Mouse (Mus musculus) neural tube, embryonic 11.5 days (tissue): Measurements from ENCODE around the gene Fem1b. TPM values are rescaled to one million over a fixed set of nuclear protein-coding genes. Genes with fewer than 3 reads are reported as not detected.

ENCODE experiments used
- ATAC-seq: fragments of 200-750 bp; cut with Nextera tagmentation; 2 replicates; pipeline ENCODE4 v1.8.0; 2017; ENCODE audit warnings: moderate number of reproducible peaks, mild to moderate bottlenecking, moderate TSS enrichment, moderate library complexity; ENCODE audit not compliant: insufficient read depth, low FRiP score, low TSS enrichment
- DNase-seq: peaks from one replicate; pipeline ENCODE4 v3.0.0-alpha.2; 2015; ENCODE audit warnings: low spot score
- H3K27ac ChIP-seq: fragments of 300-500 bp; sonication (generic); 2 replicates; pipeline ENCODE4 v1.5.1; 2014; ENCODE audit warnings: low read depth, mild to moderate bottlenecking, low read length
- H3K27me3 ChIP-seq: fragments of 300-500 bp; sonication (generic); 2 replicates; pipeline ENCODE4 v1.6.1; 2014; ENCODE audit warnings: mild to moderate bottlenecking, low read length, mixed read lengths; ENCODE audit not compliant: control insufficient read depth, insufficient read depth
- H3K36me3 ChIP-seq: fragments of 300-500 bp; sonication (generic); 2 replicates; pipeline ENCODE4 v1.6.1; 2014; ENCODE audit warnings: mild to moderate bottlenecking, low read length, moderate library complexity, mixed read lengths; ENCODE audit not compliant: control insufficient read depth, insufficient read depth
- H3K4me1 ChIP-seq: fragments of 300-500 bp; sonication (generic); 2 replicates; pipeline ENCODE4 v1.6.1; 2014; ENCODE audit warnings: low read length, mixed read lengths; ENCODE audit not compliant: control insufficient read depth, insufficient read depth
- H3K4me2 ChIP-seq: fragments of 300-500 bp; sonication (generic); 2 replicates; pipeline ENCODE4 v1.6.1; 2014; ENCODE audit warnings: low read depth, mild to moderate bottlenecking, moderate library complexity
- H3K4me3 ChIP-seq: fragments of 300-500 bp; sonication (generic); 2 replicates; pipeline ENCODE4 v1.5.1; 2014; ENCODE audit warnings: low read depth, low read length
- H3K9ac ChIP-seq: fragments of 300-500 bp; sonication (generic); 2 replicates; pipeline ENCODE4 v1.6.1; 2014; ENCODE audit warnings: mild to moderate bottlenecking, low read length
- H3K9me3 ChIP-seq: fragments of 300-500 bp; sonication (generic); 2 replicates; pipeline ENCODE4 v1.6.1; 2016; ENCODE audit warnings: low read length; ENCODE audit not compliant: control insufficient read depth
- WGBS: fragments of 180-500 bp; shearing (Covaris S2); extraction: QIAGEN DNeasy Blood & Tissue Kit; methylation state at CpG from one replicate; pipeline ENCODE4 v1.1.7; 2014; 5-methylcytosine and 5-hydroxymethylcytosine counted together
- polyA plus RNA-seq: library from polyadenylated mRNA; unstranded; fragments of >200 nt; fragmentation: Nextera tagmentation; extraction: Ambion mirVana; gene quantifications from 2 replicates; pipeline ENCODE4 v1.2.1, GENCODE M21; 2014

Gene Fem1b
- polyA plus RNA-seq, 1 experiment from 2014 or later: 59.3 TPM

GRCm38 (mm10) chr9:62835705-62836446 lies 24.1 kb upstream of the Fem1b start:
- no peak for DNase-seq
- no peaks in the 10 kb centered on the region for H3K9me3 ChIP-seq
- no peak overlapping the region for H3K9ac ChIP-seq
- H3K27ac ChIP-seq: no peak overlapping the region
- 64% methylated on average over 4 of the region's 4 CpGs for WGBS
- H3K4me2 ChIP-seq: no peak overlapping the region
- peaks cover 3% of the 10 kb centered on the region; the same call in 1 of the 2 replicates for H3K4me1 ChIP-seq
- no peaks in the 10 kb centered on the region for H3K27me3 ChIP-seq
- ATAC-seq: no peak
- no peaks in the 10 kb centered on the region for H3K36me3 ChIP-seq
- H3K4me3 ChIP-seq: no peak overlapping the region

DNA sequence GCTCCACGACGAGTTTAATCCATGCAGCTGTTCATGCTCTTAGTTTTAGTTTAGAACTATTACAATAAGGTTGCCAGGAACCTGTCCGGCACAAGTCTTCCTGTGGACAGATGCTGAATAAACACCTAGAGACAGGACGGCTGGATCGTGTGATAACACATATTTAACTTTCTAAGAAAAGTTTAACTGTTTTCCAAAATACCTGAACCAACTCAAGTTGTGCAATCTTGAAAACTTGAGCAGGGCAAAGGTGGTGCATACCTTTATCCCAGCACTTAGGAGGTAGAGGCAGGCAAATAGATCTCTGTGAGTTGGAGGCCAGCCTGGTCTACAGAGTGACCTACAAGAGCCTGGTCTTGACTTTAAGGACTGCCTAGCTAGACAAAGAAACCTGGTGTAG lies 23.2 kb upstream of the Fem1b start:
- DNase-seq (no peak), ATAC-seq (no peak)
- H3K9ac ChIP-seq: no peak overlapping the region
- H3K27ac ChIP-seq: no peak overlapping the region
- no peak overlapping the region for H3K4me2 ChIP-seq
- no peaks in the 10 kb centered on the region for H3K9me3 ChIP-seq
- no peaks in the 10 kb centered on the region for H3K36me3 ChIP-seq
- H3K4me1 ChIP-seq: peaks cover 3% of the 10 kb centered on the region; the same call in 1 of the 2 replicates
- 83% methylated on average over 5 of the region's 5 CpGs for WGBS
- no peaks in the 10 kb centered on the region for H3K27me3 ChIP-seq
- no peak overlapping the region for H3K4me3 ChIP-seq

DNA sequence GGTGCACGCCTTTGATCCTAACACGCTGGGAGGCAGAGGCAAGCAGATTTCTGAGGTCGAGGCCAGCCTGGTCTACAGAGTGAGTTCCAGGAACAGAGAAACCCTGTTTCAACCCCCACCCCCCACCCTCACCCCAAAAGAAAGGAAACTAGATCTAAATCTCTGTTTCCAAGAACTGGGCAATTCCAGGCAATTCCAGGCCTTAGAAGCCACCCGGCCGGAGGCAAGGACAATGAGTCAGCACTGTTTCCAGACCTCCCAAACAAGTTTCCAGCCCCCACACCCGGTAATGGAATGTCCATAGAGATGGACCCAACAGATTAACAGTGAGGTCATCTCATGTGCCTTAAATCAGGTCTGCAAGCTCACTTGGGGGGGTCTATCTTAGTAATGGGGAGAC lies 18.1 kb upstream of the Fem1b start:
- WGBS: 81% methylated on average over 6 of the region's 6 CpGs
- Histone ChIP-seq H3K27me3 (no peaks in the 10 kb centered on the region), H3K4me3 (no peak overlapping the region), H3K4me2 (no peak overlapping the region), H3K4me1 (peaks cover 4% of the 10 kb centered on the region; the same call in 1 of the 2 replicates), H3K9me3 (no peaks in the 10 kb centered on the region), H3K9ac (no peak overlapping the region), H3K27ac (no peak overlapping the region), H3K36me3 (no peaks in the 10 kb centered on the region)
- DNase-seq (no peak), ATAC-seq (no peak)

GRCm38 (mm10) chr9:62828662-62829086 lies 16.9 kb upstream of the Fem1b start:
- no peak overlapping the region; the same call in 1 of the 2 replicates for H3K9ac ChIP-seq

GRCm38 (mm10) chr9:62827939-62828652 lies 16.4 kb upstream of the Fem1b start:
- DNase-seq (peak; percentile 33), ATAC-seq (no peak)
- 10% methylated on average over 24 of the region's 24 CpGs for WGBS
- Histone ChIP-seq H3K36me3 (no peaks in the 10 kb centered on the region), H3K27me3 (no peaks in the 10 kb centered on the region), H3K9me3 (no peaks in the 10 kb centered on the region), H3K9ac (peak overlapping the region; percentile 11; the same call in 1 of the 2 replicates), H3K4me2 (peak overlapping the region; percentile 33), H3K27ac (no peak overlapping the region; the same call in 1 of the 2 replicates), H3K4me3 (no peak overlapping the region), H3K4me1 (peaks cover 4% of the 10 kb centered on the region; the same call in 1 of the 2 replicates)

More at GRCm38 (mm10) chr9:62828662-62829086, 16.9 kb upstream of the Fem1b start:
- Histone ChIP-seq H3K4me1 (peaks cover 4% of the 10 kb centered on the region; the same call in 1 of the 2 replicates), H3K27me3 (no peaks in the 10 kb centered on the region), H3K9me3 (no peaks in the 10 kb centered on the region), H3K4me3 (no peak overlapping the region), H3K4me2 (peak overlapping the region; percentile 33), H3K27ac (no peak overlapping the region; the same call in 1 of the 2 replicates), H3K36me3 (no peaks in the 10 kb centered on the region)
- ATAC-seq: peak; percentile 91
- under 1% methylated on average over 23 of the region's 23 CpGs for WGBS
- DNase-seq: peak; percentile 98

DNA sequence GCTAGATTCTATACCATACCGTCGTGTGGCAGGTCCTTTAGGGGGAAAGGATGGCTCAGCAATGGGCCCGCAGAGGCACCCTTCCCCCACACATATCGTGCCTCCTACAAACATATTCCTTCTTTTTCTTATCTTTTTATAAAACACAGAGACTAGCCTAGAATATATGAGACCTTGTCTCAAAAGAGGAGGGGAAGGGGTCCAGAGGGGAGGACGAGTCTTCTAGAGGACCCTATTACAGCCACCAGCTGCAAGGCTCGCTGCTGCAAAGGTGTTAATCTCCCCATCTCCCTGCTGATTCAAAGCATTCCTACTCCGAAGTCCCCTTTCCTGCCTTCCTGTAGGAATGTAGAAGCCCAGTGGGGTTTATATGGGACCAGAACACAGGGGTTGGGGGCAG lies 14.7 kb upstream of the Fem1b start:
- H3K27ac ChIP-seq: peak overlapping the region; percentile 42; the same call in 1 of the 2 replicates
- H3K9ac ChIP-seq: no peak overlapping the region
- H3K9me3 ChIP-seq: no peaks in the 10 kb centered on the region
- ATAC-seq (no peak), DNase-seq (no peak)
- 10% methylated on average over 7 of the region's 7 CpGs for WGBS
- H3K36me3 ChIP-seq: no peaks in the 10 kb centered on the region
- H3K4me1 ChIP-seq: peaks cover 4% of the 10 kb centered on the region; the same call in 1 of the 2 replicates
- no peak overlapping the region for H3K4me3 ChIP-seq
- no peak overlapping the region for H3K4me2 ChIP-seq
- no peaks in the 10 kb centered on the region for H3K27me3 ChIP-seq

DNA sequence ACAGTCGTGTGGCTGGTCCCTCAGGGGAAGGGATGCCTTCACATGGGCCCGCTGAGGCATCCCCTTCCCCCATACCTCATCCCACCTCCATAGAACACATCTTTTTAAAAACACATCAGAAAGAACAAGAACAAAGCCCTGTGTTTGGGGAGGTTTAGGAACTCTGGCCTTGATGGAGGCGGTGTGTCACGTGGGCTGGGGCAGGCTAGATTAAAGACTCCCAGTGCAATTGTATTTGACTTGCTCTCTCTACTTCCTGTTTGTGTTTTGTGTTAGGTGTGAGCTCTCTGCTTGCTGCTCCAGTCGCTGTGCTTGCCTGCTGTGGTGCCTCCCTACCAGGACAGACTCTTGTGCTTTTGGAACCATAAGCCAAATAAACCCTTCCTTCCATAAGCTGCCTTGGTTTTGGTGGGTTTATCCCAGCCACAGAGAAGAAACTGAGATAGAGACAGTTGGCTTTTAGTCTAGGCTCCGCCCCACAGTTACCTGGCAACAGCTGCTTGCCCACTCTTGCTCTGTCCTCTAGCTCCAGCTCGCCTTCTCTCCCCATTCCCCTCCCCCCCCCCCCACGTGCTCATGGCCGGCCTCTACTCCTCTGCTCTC lies 14.2 kb upstream of the Fem1b start:
- WGBS: 10% methylated on average over 8 of the region's 9 CpGs
- ATAC-seq (no peak), DNase-seq (no peak)
- Histone ChIP-seq H3K27me3 (no peaks in the 10 kb centered on the region), H3K4me2 (no peak overlapping the region), H3K4me3 (no peak overlapping the region), H3K9me3 (no peaks in the 10 kb centered on the region), H3K4me1 (peaks cover 4% of the 10 kb centered on the region; the same call in 1 of the 2 replicates), H3K36me3 (no peaks in the 10 kb centered on the region), H3K27ac (no peak overlapping the region), H3K9ac (no peak overlapping the region)

- Histone ChIP-seq H3K9ac (no peak overlapping the region), H3K27ac (no peak overlapping the region), H3K4me2 (no peak overlapping the region), H3K27me3 (no peaks in the 10 kb centered on the region), H3K4me1 (peaks cover 2% of the 10 kb centered on the region; the same call in 1 of the 2 replicates), H3K9me3 (no peaks in the 10 kb centered on the region), H3K4me3 (no peak overlapping the region), H3K36me3 (no peaks in the 10 kb centered on the region)
- WGBS: 94% methylated on average over 7 of the region's 7 CpGs
- DNase-seq: no peak
- ATAC-seq: no peak
These were observed 10.1 kb upstream of the Fem1b start for GRCm38 (mm10) chr9:62821811-62822210.
